Mouse (Mus musculus): ENCODE measurements around the gene S1pr1. TPM values are rescaled to one million over a fixed set of nuclear protein-coding genes. Genes with fewer than 3 reads are reported as not detected.
A peak's percentile ranks its signal among the peaks of the same experiment; 100 is the strongest.

Gene S1pr1
- polyA plus RNA-seq, 1 experiment from 2014 or later: 18.8 TPM

- H3K27ac ChIP-seq (ENCODE audit: low read length): no peak overlapping the region
- ATAC-seq (ENCODE audit: insufficient read depth, low FRiP score): no peak
- WGBS: 83% methylated on average over 3 of the region's 3 CpGs
Observed at GRCm38 (mm10) chr3:115715900-115716515, 1.1 kb upstream of the S1pr1 start.

GRCm38 (mm10) chr3:115714049-115714435 is 830 bp downstream of the S1pr1 start:
- Histone ChIP-seq H3K27me3 (ENCODE audit: control insufficient read depth, insufficient read depth, low read length) (no peaks in the 10 kb centered on the region), H3K9me3 (replicated peaks; ENCODE audit: control insufficient read depth, low read length) (no peaks in the 10 kb centered on the region), H3K4me1 (ENCODE audit: control insufficient read depth, insufficient read depth, low read length) (peaks cover 9% of the 10 kb centered on the region; the same call in 1 of the 2 replicates), H3K27ac (ENCODE audit: low read length) (peak overlapping the region; percentile 50), H3K4me2 (ENCODE audit: low read depth, low read length) (peak overlapping the region; percentile 88), H3K4me3 (replicated peaks; ENCODE audit: low read length) (peak overlapping the region; percentile 73), H3K36me3 (ENCODE audit: control insufficient read depth, insufficient read depth, low read length) (no peaks in the 10 kb centered on the region), H3K9ac (ENCODE audit: low read length) (peak overlapping the region; percentile 60)
- WGBS: 7% methylated on average over 5 of the region's 5 CpGs
- no peak for ATAC-seq (ENCODE audit: insufficient read depth, low FRiP score)

More at GRCm38 (mm10) chr3:115715900-115716515, 1.1 kb upstream of the S1pr1 start:
- H3K4me2 ChIP-seq (ENCODE audit: low read depth, low read length): peak overlapping the region; percentile 88; the same call in 1 of the 2 replicates
- no peaks in the 10 kb centered on the region for H3K9me3 ChIP-seq (replicated peaks; ENCODE audit: control insufficient read depth, low read length)
- H3K9ac ChIP-seq (ENCODE audit: low read length): no peak overlapping the region
- H3K4me3 ChIP-seq (replicated peaks; ENCODE audit: low read length): peak overlapping the region; percentile 73; the same call in 1 of the 2 replicates
- no peaks in the 10 kb centered on the region for H3K27me3 ChIP-seq (ENCODE audit: control insufficient read depth, insufficient read depth, low read length)
- no peaks in the 10 kb centered on the region for H3K36me3 ChIP-seq (ENCODE audit: control insufficient read depth, insufficient read depth, low read length)
- H3K4me1 ChIP-seq (ENCODE audit: control insufficient read depth, insufficient read depth, low read length): peaks cover 9% of the 10 kb centered on the region; the same call in 1 of the 2 replicates

- H3K36me3 ChIP-seq (ENCODE audit: control insufficient read depth, insufficient read depth, low read length): no peaks in the 10 kb centered on the region
- H3K4me3 ChIP-seq (replicated peaks; ENCODE audit: low read length): peak overlapping the region; percentile 73
- no peaks in the 10 kb centered on the region for H3K27me3 ChIP-seq (ENCODE audit: control insufficient read depth, insufficient read depth, low read length)
- peak overlapping the region; percentile 88 for H3K4me2 ChIP-seq (ENCODE audit: low read depth, low read length)
- H3K9ac ChIP-seq (ENCODE audit: low read length): peak overlapping the region; percentile 60
- WGBS: 18% methylated on average over 22 of the region's 22 CpGs
- H3K9me3 ChIP-seq (replicated peaks; ENCODE audit: control insufficient read depth, low read length): no peaks in the 10 kb centered on the region
- peaks cover 9% of the 10 kb centered on the region; the same call in 1 of the 2 replicates for H3K4me1 ChIP-seq (ENCODE audit: control insufficient read depth, insufficient read depth, low read length)
- no peak for ATAC-seq (ENCODE audit: insufficient read depth, low FRiP score)
- H3K27ac ChIP-seq (ENCODE audit: low read length): peak overlapping the region; percentile 50
Observed at GRCm38 (mm10) chr3:115713417-115714048, 1.3 kb downstream of the S1pr1 start.

GRCm38 (mm10) chr3:115712808-115713200 is 2.1 kb downstream of the S1pr1 start:
- no peaks in the 10 kb centered on the region for H3K9me3 ChIP-seq (replicated peaks; ENCODE audit: control insufficient read depth, low read length)
- H3K9ac ChIP-seq (ENCODE audit: low read length): peak overlapping the region; percentile 60; the same call in 1 of the 2 replicates
- ATAC-seq (ENCODE audit: insufficient read depth, low FRiP score): no peak
- H3K4me2 ChIP-seq (ENCODE audit: low read depth, low read length): peak overlapping the region; percentile 88
- no peaks in the 10 kb centered on the region for H3K36me3 ChIP-seq (ENCODE audit: control insufficient read depth, insufficient read depth, low read length)
- peaks cover 9% of the 10 kb centered on the region; the same call in 1 of the 2 replicates for H3K4me1 ChIP-seq (ENCODE audit: control insufficient read depth, insufficient read depth, low read length)
- H3K4me3 ChIP-seq (replicated peaks; ENCODE audit: low read length): peak overlapping the region; percentile 73
- WGBS: 15% methylated on average over 9 of the region's 9 CpGs
- no peaks in the 10 kb centered on the region for H3K27me3 ChIP-seq (ENCODE audit: control insufficient read depth, insufficient read depth, low read length)
- no peak overlapping the region for H3K27ac ChIP-seq (ENCODE audit: low read length)

- H3K36me3 ChIP-seq (ENCODE audit: control insufficient read depth, insufficient read depth, low read length): no peaks in the 10 kb centered on the region
- ATAC-seq (ENCODE audit: insufficient read depth, low FRiP score): no peak
- H3K4me1 ChIP-seq (ENCODE audit: control insufficient read depth, insufficient read depth, low read length): peaks cover 9% of the 10 kb centered on the region; the same call in 1 of the 2 replicates
- H3K9me3 ChIP-seq (replicated peaks; ENCODE audit: control insufficient read depth, low read length): no peaks in the 10 kb centered on the region
- H3K27ac ChIP-seq (ENCODE audit: low read length): no peak overlapping the region
- H3K27me3 ChIP-seq (ENCODE audit: control insufficient read depth, insufficient read depth, low read length): no peaks in the 10 kb centered on the region
- H3K9ac ChIP-seq (ENCODE audit: low read length): peak overlapping the region; percentile 49
- peak overlapping the region; percentile 73; the same call in 1 of the 2 replicates for H3K4me3 ChIP-seq (replicated peaks; ENCODE audit: low read length)
- 87% methylated on average over 27 of the region's 27 CpGs for WGBS
- H3K4me2 ChIP-seq (ENCODE audit: low read depth, low read length): peak overlapping the region; percentile 88; the same call in 1 of the 2 replicates
Observed at GRCm38 (mm10) chr3:115711924-115712807, 2.7 kb downstream of the S1pr1 start.

GRCm38 (mm10) chr3:115711393-115711792 is 3.5 kb downstream of the S1pr1 start:
- H3K27ac ChIP-seq (ENCODE audit: low read length): no peak overlapping the region
- WGBS: 86% methylated on average over 3 of the region's 3 CpGs
- H3K4me3 ChIP-seq (replicated peaks; ENCODE audit: low read length): no peak overlapping the region
- peaks cover 9% of the 10 kb centered on the region; the same call in 1 of the 2 replicates for H3K4me1 ChIP-seq (ENCODE audit: control insufficient read depth, insufficient read depth, low read length)
- no peaks in the 10 kb centered on the region for H3K27me3 ChIP-seq (ENCODE audit: control insufficient read depth, insufficient read depth, low read length)
- no peak for ATAC-seq (ENCODE audit: insufficient read depth, low FRiP score)
- no peaks in the 10 kb centered on the region for H3K9me3 ChIP-seq (replicated peaks; ENCODE audit: control insufficient read depth, low read length)
- H3K9ac ChIP-seq (ENCODE audit: low read length): no peak overlapping the region
- H3K4me2 ChIP-seq (ENCODE audit: low read depth, low read length): peak overlapping the region; percentile 88; the same call in 1 of the 2 replicates
- no peaks in the 10 kb centered on the region for H3K36me3 ChIP-seq (ENCODE audit: control insufficient read depth, insufficient read depth, low read length)

- Histone ChIP-seq H3K4me1 (ENCODE audit: control insufficient read depth, insufficient read depth, low read length) (peaks cover 9% of the 10 kb centered on the region; the same call in 1 of the 2 replicates), H3K27ac (ENCODE audit: low read length) (no peak overlapping the region), H3K4me2 (ENCODE audit: low read depth, low read length) (no peak overlapping the region), H3K9ac (ENCODE audit: low read length) (no peak overlapping the region), H3K27me3 (ENCODE audit: control insufficient read depth, insufficient read depth, low read length) (no peaks in the 10 kb centered on the region), H3K4me3 (replicated peaks; ENCODE audit: low read length) (no peak overlapping the region), H3K9me3 (replicated peaks; ENCODE audit: control insufficient read depth, low read length) (no peaks in the 10 kb centered on the region), H3K36me3 (ENCODE audit: control insufficient read depth, insufficient read depth, low read length) (no peaks in the 10 kb centered on the region)
- ATAC-seq (ENCODE audit: insufficient read depth, low FRiP score): no peak
- WGBS: 72% methylated on average over 2 of the region's 2 CpGs
Observed at GRCm38 (mm10) chr3:115710051-115710450, 4.8 kb downstream of the S1pr1 start.

GRCm38 (mm10) chr3:115709118-115709574 is 5.7 kb downstream of the S1pr1 start:
- Histone ChIP-seq H3K9ac (ENCODE audit: low read length) (no peak overlapping the region), H3K4me2 (ENCODE audit: low read depth, low read length) (no peak overlapping the region), H3K27ac (ENCODE audit: low read length) (no peak overlapping the region), H3K9me3 (replicated peaks; ENCODE audit: control insufficient read depth, low read length) (no peaks in the 10 kb centered on the region), H3K4me1 (ENCODE audit: control insufficient read depth, insufficient read depth, low read length) (peaks cover 9% of the 10 kb centered on the region; the same call in 1 of the 2 replicates), H3K27me3 (ENCODE audit: control insufficient read depth, insufficient read depth, low read length) (no peaks in the 10 kb centered on the region), H3K4me3 (replicated peaks; ENCODE audit: low read length) (no peak overlapping the region), H3K36me3 (ENCODE audit: control insufficient read depth, insufficient read depth, low read length) (no peaks in the 10 kb centered on the region)
- no peak for ATAC-seq (ENCODE audit: insufficient read depth, low FRiP score)
- WGBS: 73% methylated on average over 6 of the region's 6 CpGs

Data from stomach, embryonic 16.5 days (tissue).